Mouse (Mus musculus) retina, postnatal 7 days (tissue): ENCODE measurements around the gene Emc8.

Source experiments
- DNase-seq: peaks from one replicate; pipeline ENCODE4 v3.0.0-alpha.2; 2012; ENCODE audit warnings: low read depth, low spot score

Gene Emc8

GRCm38 (mm10) chr8:120668374-120668905, at the start of gene Emc8:
Emc8 (minus strand) TSS chr8:120668573.
- no peak for DNase-seq

GRCm38 (mm10) chr8:120715996-120716680, 47.8 kb upstream of the Emc8 start:
- no peak for DNase-seq

GRCm38 (mm10) chr8:120715200-120715599, 46.8 kb upstream of the Emc8 start:
- DNase-seq: no peak

- no peak for DNase-seq
These were observed 40.8 kb upstream of the Emc8 start for GRCm38 (mm10) chr8:120709176-120709575.

- no peak for DNase-seq
These were observed 37.8 kb upstream of the Emc8 start for GRCm38 (mm10) chr8:120706193-120706592.

GRCm38 (mm10) chr8:120705163-120705562, 36.8 kb upstream of the Emc8 start:
- DNase-seq: no peak

- no peak for DNase-seq
These were observed 35.8 kb upstream of the Emc8 start for GRCm38 (mm10) chr8:120704203-120704602.

GRCm38 (mm10) chr8:120701758-120702465, 33.5 kb upstream of the Emc8 start:
- no peak for DNase-seq

- no peak for DNase-seq
These were observed 31.7 kb upstream of the Emc8 start for GRCm38 (mm10) chr8:120700053-120700452.

- no peak for DNase-seq
These were observed 31.2 kb upstream of the Emc8 start for GRCm38 (mm10) chr8:120699565-120699964.

GRCm38 (mm10) chr8:120699079-120699478, 30.7 kb upstream of the Emc8 start:
- DNase-seq: no peak

GRCm38 (mm10) chr8:120698426-120698825, 30.1 kb upstream of the Emc8 start:
- DNase-seq: no peak

- DNase-seq: no peak
These were observed 29.6 kb upstream of the Emc8 start for GRCm38 (mm10) chr8:120697979-120698272.

- no peak for DNase-seq
These were observed 29.0 kb upstream of the Emc8 start for GRCm38 (mm10) chr8:120697154-120697978.

- DNase-seq: no peak
These were observed 28.2 kb upstream of the Emc8 start for GRCm38 (mm10) chr8:120696401-120697153.

- no peak for DNase-seq
These were observed 25.6 kb upstream of the Emc8 start for GRCm38 (mm10) chr8:120693861-120694493.

- no peak for DNase-seq
These were observed 24.6 kb upstream of the Emc8 start for GRCm38 (mm10) chr8:120692934-120693333.

GRCm38 (mm10) chr8:120688511-120688910, 20.1 kb upstream of the Emc8 start:
- no peak for DNase-seq

GRCm38 (mm10) chr8:120687786-120688185, 19.4 kb upstream of the Emc8 start:
- DNase-seq: no peak

GRCm38 (mm10) chr8:120686576-120686975, 18.2 kb upstream of the Emc8 start:
- DNase-seq: no peak

- no peak for DNase-seq
These were observed 17.7 kb upstream of the Emc8 start for GRCm38 (mm10) chr8:120686051-120686450.
